Mouse (Mus musculus) megakaryocyte progenitor cell, adult 5-6 weeks (primary cell): ENCODE measurements at regions not wholly inside any gene's neighbourhood (a gene's known extent, or its start where the extent isn't known, plus 50 kb on each side); places are given as distances from the start of the nearest gene placed in this dataset.
A peak's percentile ranks its signal among the peaks of the same experiment; 100 is the strongest.

ENCODE experiments used
- ATAC-seq: replicated peaks from 2 replicates; pipeline ENCODE4 v1.8.0; 2016; ENCODE audit warnings: mild to moderate bottlenecking, moderate TSS enrichment, inconsistent platforms; ENCODE audit not compliant: poor library complexity

DNA sequence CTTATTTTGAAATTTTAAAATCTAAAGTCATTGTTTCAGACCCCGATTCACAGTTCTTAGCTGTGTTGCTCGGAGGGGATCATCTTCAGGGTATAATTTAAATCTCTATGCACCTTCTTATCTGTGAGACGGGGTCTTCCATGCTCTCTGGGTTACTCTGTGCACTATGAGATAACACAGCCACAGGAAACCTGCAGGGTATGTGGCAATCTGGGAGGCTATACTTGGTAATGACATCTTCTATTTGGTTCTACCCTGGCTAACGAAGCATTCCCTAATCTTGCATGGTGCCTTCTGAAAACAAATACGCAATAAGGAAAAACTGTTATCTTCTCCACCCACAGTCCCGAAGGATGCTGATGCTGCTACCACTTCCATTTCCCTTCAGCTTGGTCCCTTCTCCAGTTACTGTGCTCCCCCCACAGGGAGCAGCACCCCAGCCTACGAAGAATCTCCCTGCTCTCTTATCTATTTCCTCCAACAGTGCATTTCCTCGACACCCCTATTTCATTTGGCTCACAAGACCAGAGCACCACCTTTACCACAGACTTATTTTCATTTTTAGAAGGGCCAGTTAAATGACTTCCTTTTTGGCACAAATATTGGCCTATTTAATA lies 378.2 kb downstream of the Gm9195 start:
- ATAC-seq, result peak; percentile 87

DNA sequence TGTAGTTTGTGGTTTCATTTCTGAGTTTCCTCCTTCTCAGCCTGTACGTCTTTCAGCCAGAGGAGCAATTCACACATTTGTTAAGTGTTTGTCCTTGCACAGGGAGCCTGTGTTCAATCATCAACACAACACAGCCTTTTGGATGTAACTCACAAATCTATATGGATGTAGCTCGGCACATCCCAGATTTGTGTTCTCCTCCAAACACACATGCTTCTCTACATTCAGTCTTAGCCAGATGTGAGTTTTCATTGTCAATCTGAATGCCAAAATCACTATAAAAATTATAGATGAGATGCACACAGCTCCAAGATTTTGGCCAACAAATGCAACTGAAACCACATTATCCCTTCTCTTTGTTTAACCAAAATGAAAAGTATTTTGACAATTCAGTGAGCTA lies 380.9 kb downstream of the Gm9195 start:
- no peak for ATAC-seq

DNA sequence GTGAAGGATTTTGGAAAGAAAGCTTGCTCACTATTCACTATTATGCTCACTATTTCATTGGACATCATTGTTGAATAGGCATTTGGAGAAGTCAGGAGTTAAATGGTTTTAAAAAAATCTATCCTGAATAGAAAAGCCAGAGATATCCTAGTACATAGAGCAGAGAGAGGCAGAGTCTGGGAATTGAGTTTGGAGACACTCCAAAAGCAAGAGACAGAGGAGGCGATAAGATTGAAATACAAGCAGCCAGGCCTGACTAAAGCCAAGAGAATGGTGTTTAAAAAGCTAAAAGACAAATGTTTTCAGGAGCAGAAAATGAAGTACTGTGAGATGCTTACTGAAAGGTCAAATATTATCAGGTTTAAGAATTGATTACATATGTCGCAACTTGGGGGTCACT lies 400.1 kb downstream of the Gm9195 start:
- ATAC-seq, result no peak

DNA sequence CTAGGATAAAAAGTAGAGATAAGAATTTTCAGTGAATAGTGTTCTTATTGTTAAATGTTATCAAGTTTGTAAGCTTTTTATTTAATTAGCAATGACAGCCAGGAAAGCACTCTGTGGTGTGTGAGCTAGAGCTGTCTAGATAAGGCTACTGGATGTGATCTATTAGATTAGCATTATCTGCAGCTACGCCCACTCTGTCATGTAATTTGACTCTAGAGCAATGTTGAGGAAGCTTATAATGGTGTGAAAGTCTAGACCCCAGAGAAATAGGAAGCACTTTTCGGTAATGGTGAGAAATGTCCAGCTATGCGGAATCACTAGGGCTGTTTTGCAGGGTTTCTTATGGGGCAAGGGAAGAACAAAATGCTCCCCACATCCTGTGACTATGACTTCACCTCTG lies 410.2 kb downstream of the Gm9195 start:
- ATAC-seq, result no peak

DNA sequence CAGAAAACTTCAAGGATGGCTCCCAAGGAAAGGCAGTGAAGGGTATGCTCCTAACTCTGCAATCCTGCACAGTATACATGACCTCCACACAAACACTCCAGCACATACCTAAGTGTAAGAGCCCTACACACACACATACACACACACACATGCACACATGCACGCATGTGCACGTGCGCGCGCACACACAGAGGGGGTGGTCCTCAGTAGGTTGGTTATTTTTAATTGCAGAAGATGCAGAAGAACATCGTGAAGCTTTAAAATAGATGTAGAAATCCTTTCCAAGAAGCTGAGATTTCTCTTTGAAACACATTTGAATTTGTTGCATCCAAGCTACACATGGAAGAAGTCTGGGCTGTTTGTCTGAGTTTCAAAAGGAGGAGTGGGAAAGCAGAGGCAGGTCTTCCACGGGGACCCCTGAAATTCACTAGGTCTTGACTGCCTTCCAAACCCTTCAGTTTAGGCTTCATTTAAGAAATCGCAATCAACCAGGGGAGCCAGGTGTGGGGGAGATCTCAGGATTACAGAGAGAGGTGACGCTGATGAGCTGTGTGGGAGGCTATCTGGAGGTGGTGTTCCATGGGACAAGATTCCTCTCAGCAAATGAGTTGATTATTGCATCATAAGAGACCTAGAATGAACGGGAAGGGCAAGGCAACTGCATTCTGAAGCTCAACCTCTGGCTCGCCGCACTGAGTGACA lies 427.4 kb downstream of the Gm9195 start:
- no peak for ATAC-seq

DNA sequence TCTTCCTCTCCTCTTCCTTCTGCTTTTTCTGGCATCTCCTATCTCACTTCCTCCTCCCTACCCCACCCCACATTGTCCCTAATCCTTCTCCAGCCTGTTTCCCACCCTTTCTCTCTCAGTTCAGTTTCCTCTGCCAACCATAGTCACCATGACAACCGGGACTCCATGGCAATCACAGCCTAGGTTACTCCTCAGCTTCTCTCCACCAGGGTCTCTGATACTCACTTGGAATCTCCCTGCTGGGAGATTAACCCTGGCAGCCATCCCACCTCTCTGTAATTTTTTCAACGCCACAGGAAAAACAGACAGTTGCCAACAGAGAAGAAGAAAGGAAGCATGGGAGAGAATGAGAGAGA lies 448.8 kb downstream of the Gm9195 start:
- ATAC-seq, result no peak

DNA sequence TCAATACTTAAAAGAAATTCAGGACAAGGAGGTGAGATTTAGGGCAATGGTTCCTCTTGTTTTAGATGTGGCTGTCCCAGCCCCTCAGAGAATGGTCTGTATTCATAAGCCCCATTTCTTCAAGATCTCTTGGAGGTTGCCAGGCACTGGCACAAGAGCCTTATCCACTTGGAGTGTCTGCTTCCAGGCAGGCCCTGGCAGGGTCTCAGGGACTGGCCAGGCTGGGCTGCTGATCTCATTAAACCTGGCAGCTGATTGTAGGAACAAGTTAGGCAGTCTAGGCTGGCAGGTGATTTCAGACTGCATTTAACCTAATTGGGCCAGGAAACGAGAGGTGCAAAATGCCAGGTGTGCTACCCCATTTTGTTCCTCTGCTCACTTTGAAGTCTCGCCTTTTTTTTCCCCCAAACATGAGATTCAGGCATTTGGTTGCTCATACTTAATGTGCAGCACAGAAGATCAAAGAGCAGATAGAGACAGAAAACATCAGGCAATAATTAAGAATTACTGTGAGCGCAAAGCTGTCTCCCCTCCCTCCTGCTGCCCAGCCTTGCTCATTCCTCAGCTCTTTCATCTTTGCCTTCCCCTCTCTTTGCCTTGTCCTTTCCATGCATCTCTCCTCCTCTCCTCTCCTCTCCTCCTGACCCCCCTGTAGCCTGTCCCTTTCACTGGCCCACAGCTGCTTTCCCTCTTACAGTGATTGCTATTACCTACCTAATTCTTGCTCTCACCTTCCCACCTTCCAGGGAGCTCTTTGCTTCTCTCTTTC lies 449.3 kb downstream of the Gm9195 start:
- ATAC-seq, result no peak

DNA sequence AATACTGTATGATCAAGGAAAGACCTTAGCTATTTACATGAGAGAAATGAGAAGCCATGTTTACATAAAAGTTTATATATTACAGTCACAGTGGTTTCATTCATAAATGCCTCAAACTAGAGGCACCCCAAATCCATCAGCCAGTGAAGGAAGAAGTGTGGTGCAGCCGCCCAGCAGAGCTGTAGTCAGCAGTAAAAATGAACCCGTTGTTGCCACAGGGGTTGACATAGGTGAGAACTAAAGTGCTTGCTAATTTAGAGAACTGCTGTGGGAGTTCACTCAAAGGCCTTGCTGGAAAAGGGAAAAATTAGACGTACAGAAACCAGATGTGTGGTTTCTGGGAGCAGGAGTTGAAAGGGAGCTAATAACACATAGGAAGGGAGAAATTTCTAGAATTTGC lies 461.2 kb downstream of the Gm9195 start:
- no peak for ATAC-seq

DNA sequence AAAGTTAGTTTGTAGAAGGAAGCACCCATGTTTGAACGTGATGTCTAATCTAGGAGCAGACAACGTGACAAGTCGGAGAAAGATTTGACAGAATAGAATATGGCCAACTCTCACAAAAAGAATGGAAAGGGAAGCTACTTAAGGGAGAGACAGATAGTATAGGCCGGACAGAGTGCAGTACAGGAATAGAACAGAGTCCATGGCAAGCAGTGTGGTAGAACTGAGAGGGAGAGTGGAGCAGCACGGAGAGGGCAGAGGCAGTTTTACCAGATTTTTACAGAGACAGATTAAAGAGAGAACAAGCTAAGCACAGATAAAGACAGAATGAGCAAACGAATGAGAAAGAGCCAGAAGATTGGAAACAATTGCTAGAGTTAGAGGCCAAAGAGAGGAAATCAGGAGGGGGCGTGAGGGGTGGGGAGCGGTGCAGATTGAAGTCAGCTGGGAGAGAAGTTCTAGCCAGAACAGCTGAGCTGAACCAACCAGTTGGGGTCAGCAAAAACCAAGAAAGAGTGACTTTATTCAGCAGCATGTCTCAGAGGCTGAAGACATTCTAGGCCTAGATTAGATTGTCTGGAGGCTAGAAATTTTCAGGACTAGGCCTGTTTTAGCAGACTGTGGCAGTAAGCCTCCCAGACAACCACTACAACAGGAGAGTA lies 464.1 kb downstream of the Gm9195 start:
- no peak for ATAC-seq

DNA sequence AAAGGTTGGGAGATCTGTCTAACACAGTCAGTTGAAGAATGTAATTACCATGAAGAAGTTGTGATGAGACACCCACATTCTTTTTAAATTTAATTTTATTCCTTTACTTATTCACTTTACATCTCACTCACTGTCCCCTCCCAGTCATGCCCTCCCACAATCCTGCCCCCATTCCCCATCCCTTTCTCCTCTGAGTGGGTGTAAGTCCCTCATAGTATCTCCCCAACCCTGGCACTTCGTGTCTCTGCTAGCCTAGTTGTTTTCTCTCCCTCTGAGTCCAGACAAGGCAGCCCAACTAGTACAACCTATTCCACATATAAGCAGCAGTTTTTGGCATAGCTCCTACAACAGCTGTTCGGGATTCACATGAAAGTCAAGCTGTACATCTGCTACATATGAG lies 487.3 kb downstream of the Gm9195 start:
- no peak for ATAC-seq

DNA sequence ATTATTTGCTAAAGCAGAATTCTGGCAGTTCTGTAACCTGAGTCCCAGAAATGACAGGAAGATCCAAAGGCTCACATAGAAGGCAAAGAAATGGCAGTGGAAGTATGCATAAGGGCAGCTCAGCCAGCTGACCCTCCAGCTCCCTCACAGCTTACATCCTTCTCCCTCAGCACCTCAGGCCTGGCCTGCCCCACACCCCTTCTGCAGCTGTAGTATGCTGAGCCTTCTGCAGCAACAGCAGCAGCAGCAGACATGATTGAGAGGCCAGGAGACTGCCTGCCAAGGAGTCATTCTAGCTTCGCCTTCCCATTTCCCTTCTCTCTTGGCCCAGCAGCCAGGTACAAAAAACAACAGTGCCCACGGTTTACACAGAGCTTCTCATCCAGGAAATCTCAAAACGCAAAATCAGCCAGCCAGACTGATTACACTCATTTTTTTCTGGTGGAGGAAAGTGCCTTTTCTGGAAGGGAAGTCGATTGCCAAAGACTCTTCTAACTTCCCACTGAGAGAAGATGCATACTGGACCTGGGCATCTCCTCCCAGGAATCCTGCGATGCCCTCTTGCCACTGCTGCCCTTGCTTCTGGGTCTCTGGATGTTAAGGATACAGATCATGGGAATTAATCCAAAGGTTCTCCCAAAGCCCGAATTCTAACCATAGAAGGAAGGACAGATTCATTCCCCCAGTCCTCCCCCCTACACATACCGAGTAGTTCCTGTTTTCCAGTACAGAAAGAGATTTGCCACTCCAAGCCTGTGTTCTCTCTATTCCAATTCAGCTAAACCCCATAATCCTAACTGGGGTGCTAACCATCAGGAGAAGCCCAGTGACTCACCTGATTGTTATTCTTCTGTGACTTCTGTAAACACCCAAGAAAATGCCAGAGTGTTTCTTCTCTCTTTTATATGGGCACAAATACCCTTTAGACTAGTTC lies 489.2 kb downstream of the Gm9195 start:
- no peak for ATAC-seq

DNA sequence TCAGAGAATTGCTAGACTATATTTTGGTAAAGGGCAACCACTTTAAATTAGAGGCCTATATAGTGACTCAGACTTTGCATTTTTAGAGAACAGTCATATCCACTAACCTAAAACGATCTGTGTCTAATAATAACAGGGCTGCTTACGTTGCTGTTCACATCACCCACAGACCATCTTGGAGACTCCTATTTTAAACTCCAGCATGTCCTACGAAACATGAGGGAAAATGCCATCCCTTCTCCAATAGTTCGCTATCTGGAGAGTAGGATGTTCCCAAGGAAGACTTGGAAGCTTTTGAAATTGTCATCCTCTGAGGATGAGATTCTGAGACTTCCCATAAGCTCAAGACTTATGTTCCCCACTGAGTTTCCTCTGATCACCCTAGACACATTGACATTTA lies 518.6 kb downstream of the Gm9195 start:
- ATAC-seq, result no peak

DNA sequence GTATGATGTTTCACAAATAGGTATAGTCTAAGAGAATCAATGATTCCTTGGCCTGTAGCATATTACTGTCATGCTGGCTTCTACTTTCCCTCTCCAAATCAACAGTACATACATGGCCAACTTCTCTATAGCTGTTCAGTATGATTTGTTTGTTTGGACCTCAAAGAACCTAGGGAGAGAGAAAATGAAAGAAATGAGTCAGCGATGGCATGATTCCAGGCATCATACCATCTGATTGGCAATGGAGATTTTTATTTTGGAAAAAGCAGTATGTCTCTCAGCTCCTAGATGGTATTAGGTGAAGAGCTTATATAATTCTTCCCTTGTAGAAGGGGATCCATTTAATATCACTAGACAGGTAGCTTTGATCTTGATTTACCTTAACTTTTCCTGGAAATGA lies 519.1 kb downstream of the Gm9195 start:
- no peak for ATAC-seq

DNA sequence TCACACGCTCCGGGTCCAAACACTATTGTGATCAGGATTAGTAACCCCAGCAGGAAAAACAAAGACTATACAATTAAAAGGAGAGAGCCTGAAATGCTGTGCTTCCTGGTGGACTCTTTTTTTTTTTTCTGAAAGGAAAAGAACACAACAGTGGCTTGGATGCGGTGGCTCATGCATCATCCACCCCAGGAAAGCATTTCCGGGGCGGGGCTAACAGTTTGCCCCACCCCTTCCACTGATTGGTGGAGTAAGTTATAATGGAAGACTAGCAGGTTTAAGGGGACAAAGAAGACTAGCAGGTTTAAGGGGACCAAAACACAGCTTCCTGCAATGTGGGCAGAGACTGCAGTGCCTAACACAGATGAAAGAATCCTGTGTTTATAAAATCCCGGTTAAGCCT lies 524.0 kb downstream of the Gm9195 start:
- no peak for ATAC-seq

DNA sequence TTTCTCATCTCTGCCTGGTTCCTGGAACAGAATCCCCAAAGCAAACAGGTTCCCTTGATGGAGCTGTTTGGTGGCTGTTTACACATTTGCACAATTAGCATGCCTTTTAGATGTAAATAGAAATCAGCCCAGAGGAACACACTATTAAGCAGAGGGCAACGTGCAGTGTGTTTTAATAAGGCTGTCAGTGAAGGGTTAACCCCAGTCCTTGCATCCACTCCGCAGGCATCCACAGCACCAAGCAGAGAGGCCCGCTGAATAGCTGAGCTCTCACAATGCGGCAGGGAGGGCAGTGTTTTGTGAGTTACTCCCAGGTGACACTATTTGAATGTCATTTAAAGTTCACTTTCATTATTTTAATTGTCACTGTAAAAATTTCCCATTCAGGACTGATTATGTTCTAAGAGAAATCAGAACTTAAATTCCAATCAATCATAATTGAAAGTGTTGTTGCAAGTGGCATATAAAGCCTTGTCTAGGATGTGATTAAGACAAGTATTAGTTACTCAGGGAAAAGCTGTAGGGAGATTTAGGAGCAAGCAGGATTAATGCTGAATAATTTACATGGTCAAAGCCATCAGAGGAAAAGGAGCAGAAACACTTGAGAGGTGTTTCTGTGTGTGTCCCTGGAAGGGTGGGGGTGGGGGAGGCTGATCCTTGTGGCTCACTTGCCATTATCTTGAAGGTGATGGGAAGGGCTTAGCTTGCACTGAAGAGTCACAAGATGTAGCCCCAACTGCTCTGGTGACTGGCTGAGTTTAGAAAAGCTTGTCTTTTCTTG lies 528.1 kb downstream of the Gm9195 start:
- ATAC-seq, result no peak

DNA sequence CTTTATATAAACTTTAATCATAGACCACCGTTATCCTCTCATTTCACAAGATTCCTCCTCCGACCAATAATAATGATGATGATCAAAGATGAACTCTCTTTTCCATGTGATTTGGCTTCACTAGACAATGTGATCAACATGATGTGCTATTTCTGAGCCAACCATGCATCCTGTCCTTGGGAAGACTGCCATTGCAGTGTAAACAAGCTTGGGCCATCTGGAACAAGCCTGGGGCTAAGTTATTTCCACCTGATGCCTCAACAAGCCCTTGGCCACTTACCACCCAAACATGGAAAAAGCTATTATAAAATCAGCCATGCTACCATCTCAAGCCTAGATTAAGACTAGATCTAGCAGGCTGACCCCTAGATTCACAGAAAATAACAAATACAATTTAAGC lies 542.9 kb downstream of the Gm9195 start:
- ATAC-seq, result no peak

DNA sequence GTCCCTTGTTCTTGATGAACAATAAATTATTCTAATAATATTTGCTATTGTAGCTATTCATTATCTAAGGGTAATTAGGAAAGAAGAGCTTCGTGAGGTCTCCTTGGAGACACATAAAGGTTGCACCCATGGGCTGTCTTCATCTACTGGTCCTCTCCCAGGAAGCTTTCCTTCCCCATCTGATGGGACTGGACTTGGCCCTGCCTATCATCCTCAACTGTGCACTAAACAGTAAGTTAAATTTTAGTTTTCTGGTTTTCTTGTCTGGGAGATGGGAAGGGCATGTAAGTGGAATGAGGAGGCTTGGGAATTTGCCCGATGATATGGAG lies 554.5 kb downstream of the Gm9195 start:
- no peak for ATAC-seq

DNA sequence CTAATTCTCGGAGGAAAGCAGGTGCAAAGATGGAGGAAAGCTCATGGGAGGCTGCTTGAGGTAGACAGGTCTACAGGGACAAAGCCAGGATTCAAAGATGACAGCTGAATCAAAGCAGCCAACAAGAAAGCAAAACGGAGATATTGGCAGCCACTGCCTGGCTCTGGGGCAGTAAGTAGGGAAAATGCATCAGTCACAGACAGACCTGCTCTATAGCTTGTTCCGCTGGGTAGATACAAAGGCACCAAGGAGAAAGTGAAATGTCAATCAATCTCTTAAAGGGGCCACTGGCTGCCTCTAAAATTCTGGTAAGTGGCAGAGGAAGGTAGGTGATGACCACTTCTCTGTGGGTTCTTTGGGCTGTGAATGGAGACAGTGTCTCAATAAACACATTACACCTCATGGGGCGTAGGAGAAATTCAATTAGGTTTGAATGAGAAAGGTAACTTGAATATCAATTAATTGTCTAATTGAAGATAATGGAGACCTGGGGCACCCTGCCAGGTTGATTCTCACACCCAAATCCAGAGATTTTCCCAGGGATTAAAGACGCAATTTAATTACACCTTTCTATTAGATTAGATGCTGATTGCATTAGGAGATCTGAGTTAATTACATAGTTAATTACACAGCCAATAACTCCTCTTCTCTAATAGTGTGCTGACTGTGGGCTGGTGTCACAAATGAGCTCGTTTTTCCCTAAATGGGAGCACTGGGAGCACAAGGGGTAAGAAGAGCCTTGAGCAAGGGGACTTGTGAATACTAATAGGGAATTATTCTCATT lies 555.1 kb downstream of the Gm9195 start:
- ATAC-seq, result no peak

DNA sequence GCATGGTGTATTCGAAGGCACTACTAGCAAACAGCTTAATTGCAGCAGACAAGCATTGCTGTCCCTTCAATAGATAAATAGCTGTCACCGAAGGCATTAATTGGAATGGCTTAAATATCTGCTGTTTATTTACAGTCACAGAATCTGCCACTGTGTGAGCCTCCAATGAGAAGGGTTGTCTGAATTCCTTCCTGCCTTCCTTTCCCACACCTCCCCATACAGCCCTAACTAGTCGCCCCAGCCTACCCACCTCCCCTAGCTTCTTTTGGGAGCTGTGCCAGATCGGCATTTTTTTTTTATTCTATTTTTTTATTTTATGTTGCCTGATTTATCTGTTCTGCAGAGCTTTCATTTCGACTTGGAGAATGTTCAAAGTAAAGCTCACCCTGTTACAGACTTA lies 575.7 kb downstream of the Gm9195 start:
- ATAC-seq, result no peak
